Mouse (Mus musculus) liver, adult 2 months (tissue): ENCODE measurements around the gene Best1.

Source experiments
- CTCF ChIP-seq: fragments of 200-500 bp; IDR thresholded peaks from 2 replicates; pipeline ENCODE4 v1.5.1; 2011; ENCODE audit warnings: low read depth, low read length, control low read depth
- POLR2A ChIP-seq: fragments of 200-500 bp; IDR thresholded peaks from 2 replicates; pipeline ENCODE4 v1.6.1; 2011; ENCODE audit warnings: low read length, control low read depth; ENCODE audit not compliant: insufficient read depth; ENCODE audit errors: extremely low read depth

DNA sequence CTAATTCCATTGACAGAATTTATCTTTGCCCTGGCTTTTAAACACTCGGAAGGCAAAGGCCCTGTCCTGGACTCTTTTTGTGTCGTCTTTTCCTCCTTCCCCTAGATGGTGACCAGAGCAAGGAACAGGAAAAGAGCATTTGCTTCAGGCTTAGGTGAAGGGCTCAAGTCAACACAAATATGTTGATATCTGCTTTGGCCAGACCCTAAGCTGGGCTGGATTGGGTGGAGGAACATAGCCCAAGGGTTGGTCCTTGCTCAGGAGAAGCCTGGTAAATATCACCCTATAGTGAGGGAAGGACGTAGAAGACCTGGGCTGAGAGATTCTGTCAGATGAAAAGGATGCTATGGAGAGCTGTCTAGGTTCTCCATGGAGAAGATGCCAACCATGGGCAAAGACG is 14.7 kb upstream of the Best1 start:
- TF ChIP-seq CTCF (no peak), POLR2A (no peak)
